Mouse (Mus musculus) neural tube, embryonic 11.5 days (tissue): Measurements from ENCODE around the gene Cers6. TPM values are rescaled to one million over a fixed set of nuclear protein-coding genes. Genes with fewer than 3 reads are reported as not detected.

Source experiments
- ATAC-seq: fragments of 200-750 bp; cut with Nextera tagmentation; 2 replicates; pipeline ENCODE4 v1.8.0; 2017; ENCODE audit warnings: moderate number of reproducible peaks, mild to moderate bottlenecking, moderate TSS enrichment, moderate library complexity; ENCODE audit not compliant: insufficient read depth, low FRiP score, low TSS enrichment
- DNase-seq: peaks from one replicate; pipeline ENCODE4 v3.0.0-alpha.2; 2015; ENCODE audit warnings: low spot score
- H3K27ac ChIP-seq: fragments of 300-500 bp; sonication (generic); 2 replicates; pipeline ENCODE4 v1.5.1; 2014; ENCODE audit warnings: low read depth, mild to moderate bottlenecking, low read length
- H3K27me3 ChIP-seq: fragments of 300-500 bp; sonication (generic); 2 replicates; pipeline ENCODE4 v1.6.1; 2014; ENCODE audit warnings: mild to moderate bottlenecking, low read length, mixed read lengths; ENCODE audit not compliant: control insufficient read depth, insufficient read depth
- H3K36me3 ChIP-seq: fragments of 300-500 bp; sonication (generic); 2 replicates; pipeline ENCODE4 v1.6.1; 2014; ENCODE audit warnings: mild to moderate bottlenecking, low read length, moderate library complexity, mixed read lengths; ENCODE audit not compliant: control insufficient read depth, insufficient read depth
- H3K4me1 ChIP-seq: fragments of 300-500 bp; sonication (generic); 2 replicates; pipeline ENCODE4 v1.6.1; 2014; ENCODE audit warnings: low read length, mixed read lengths; ENCODE audit not compliant: control insufficient read depth, insufficient read depth
- H3K4me2 ChIP-seq: fragments of 300-500 bp; sonication (generic); 2 replicates; pipeline ENCODE4 v1.6.1; 2014; ENCODE audit warnings: low read depth, mild to moderate bottlenecking, moderate library complexity
- H3K4me3 ChIP-seq: fragments of 300-500 bp; sonication (generic); 2 replicates; pipeline ENCODE4 v1.5.1; 2014; ENCODE audit warnings: low read depth, low read length
- H3K9ac ChIP-seq: fragments of 300-500 bp; sonication (generic); 2 replicates; pipeline ENCODE4 v1.6.1; 2014; ENCODE audit warnings: mild to moderate bottlenecking, low read length
- H3K9me3 ChIP-seq: fragments of 300-500 bp; sonication (generic); 2 replicates; pipeline ENCODE4 v1.6.1; 2016; ENCODE audit warnings: low read length; ENCODE audit not compliant: control insufficient read depth
- WGBS: fragments of 180-500 bp; shearing (Covaris S2); extraction: QIAGEN DNeasy Blood & Tissue Kit; methylation state at CpG from one replicate; pipeline ENCODE4 v1.1.7; 2014; 5-methylcytosine and 5-hydroxymethylcytosine counted together
- polyA plus RNA-seq: library from polyadenylated mRNA; unstranded; fragments of >200 nt; fragmentation: Nextera tagmentation; extraction: Ambion mirVana; gene quantifications from 2 replicates; pipeline ENCODE4 v1.2.1, GENCODE M21; 2014

Gene Cers6
- polyA plus RNA-seq, 1 experiment from 2014 or later = 64.9 TPM

DNA sequence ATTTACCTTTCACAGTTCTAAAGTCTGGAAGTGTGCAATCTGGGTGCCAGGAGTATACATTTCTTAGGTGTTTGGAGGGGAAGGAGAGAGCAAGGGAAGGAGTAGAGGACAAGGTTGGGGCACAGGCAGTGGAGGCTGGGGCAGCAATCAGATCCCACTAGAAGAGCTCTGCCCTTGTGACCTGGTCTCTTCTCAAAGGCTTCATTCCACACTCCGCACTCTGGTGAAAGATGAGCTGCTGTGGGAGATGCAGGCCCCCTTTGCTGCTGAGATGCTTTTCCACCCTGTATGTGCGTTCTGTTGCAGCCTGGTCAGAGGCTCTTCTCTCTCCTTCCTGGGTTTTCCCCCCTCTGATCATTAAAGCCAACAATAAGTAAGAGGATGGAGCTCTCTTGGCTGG lies 84.7 kb downstream of the Cers6 start:
- DNase-seq (no peak), ATAC-seq (no peak)
- H3K27ac ChIP-seq = no peak overlapping the region
- no peak overlapping the region for H3K9ac ChIP-seq
- H3K4me1 ChIP-seq = no peaks in the 10 kb centered on the region
- no peak overlapping the region for H3K4me2 ChIP-seq
- H3K36me3 ChIP-seq = no peaks in the 10 kb centered on the region
- no peak overlapping the region for H3K4me3 ChIP-seq
- H3K9me3 ChIP-seq = no peaks in the 10 kb centered on the region
- no peaks in the 10 kb centered on the region for H3K27me3 ChIP-seq
- 72% methylated on average over 2 of the region's 2 CpGs for WGBS

- DNase-seq = no peak
- no peaks in the 10 kb centered on the region for H3K4me1 ChIP-seq
- H3K36me3 ChIP-seq = no peaks in the 10 kb centered on the region
- H3K4me2 ChIP-seq = no peak overlapping the region
- 91% methylated on average over 5 of the region's 5 CpGs for WGBS
- H3K4me3 ChIP-seq = no peak overlapping the region
- no peak for ATAC-seq
- no peak overlapping the region for H3K9ac ChIP-seq
- no peaks in the 10 kb centered on the region for H3K27me3 ChIP-seq
- no peaks in the 10 kb centered on the region for H3K9me3 ChIP-seq
- H3K27ac ChIP-seq = no peak overlapping the region
Observed at GRCm38 (mm10) chr2:68946819-68947218, 85.6 kb downstream of the Cers6 start.

DNA sequence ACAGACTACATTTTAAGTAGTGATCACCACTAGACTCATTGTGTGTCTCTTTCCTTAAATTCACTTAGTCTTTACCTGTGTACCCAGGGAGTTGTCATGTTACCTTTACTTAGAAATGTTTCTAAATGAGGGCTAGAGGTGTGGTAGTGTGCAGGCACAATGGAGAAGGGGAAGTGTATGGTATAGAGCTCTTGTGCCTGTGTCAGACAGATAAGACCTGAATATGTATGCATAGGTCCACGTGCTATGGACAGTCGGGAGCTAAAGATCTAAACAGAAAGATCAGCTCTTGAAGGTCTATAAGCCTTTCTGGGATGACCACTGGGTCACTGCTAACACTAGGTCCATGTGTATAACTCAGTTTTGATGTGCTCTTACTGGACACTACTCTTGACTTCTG lies 87.9 kb downstream of the Cers6 start:
- H3K36me3 ChIP-seq = no peaks in the 10 kb centered on the region

GRCm38 (mm10) chr2:68949728-68950127 lies 88.5 kb downstream of the Cers6 start:
- no peaks in the 10 kb centered on the region for H3K27me3 ChIP-seq
- ATAC-seq (no peak), DNase-seq (no peak)
- H3K4me1 ChIP-seq = no peaks in the 10 kb centered on the region
- H3K4me2 ChIP-seq = no peak overlapping the region
- no peak overlapping the region for H3K27ac ChIP-seq
- H3K4me3 ChIP-seq = no peak overlapping the region
- H3K9me3 ChIP-seq = no peaks in the 10 kb centered on the region
- H3K36me3 ChIP-seq = no peaks in the 10 kb centered on the region
- 92% methylated on average over 5 of the region's 5 CpGs for WGBS
- no peak overlapping the region for H3K9ac ChIP-seq

More for the DNA sequence above, 87.9 kb downstream of the Cers6 start:
- H3K9me3 ChIP-seq = no peaks in the 10 kb centered on the region
- H3K27ac ChIP-seq = no peak overlapping the region
- no peak overlapping the region for H3K4me3 ChIP-seq
- H3K9ac ChIP-seq = no peak overlapping the region
- DNase-seq (no peak), ATAC-seq (no peak)
- no peak overlapping the region for H3K4me2 ChIP-seq
- H3K4me1 ChIP-seq = no peaks in the 10 kb centered on the region
- WGBS = 93% methylated on average over 2 of the region's 2 CpGs
- no peaks in the 10 kb centered on the region for H3K27me3 ChIP-seq

GRCm38 (mm10) chr2:68951706-68952105 lies 90.5 kb downstream of the Cers6 start:
- Histone ChIP-seq H3K4me2 (no peak overlapping the region), H3K27me3 (no peaks in the 10 kb centered on the region), H3K27ac (no peak overlapping the region), H3K36me3 (no peaks in the 10 kb centered on the region), H3K4me1 (no peaks in the 10 kb centered on the region), H3K9ac (no peak overlapping the region), H3K9me3 (no peaks in the 10 kb centered on the region), H3K4me3 (no peak overlapping the region)
- DNase-seq (no peak), ATAC-seq (no peak)
- WGBS = 97% methylated on average over 3 of the region's 3 CpGs

- Histone ChIP-seq H3K27me3 (no peaks in the 10 kb centered on the region), H3K4me1 (no peaks in the 10 kb centered on the region), H3K9ac (no peak overlapping the region), H3K27ac (no peak overlapping the region), H3K36me3 (no peaks in the 10 kb centered on the region), H3K4me3 (no peak overlapping the region), H3K4me2 (no peak overlapping the region), H3K9me3 (no peaks in the 10 kb centered on the region)
- no peak for ATAC-seq
- DNase-seq = no peak
- 89% methylated on average over 2 of the region's 2 CpGs for WGBS
Observed at GRCm38 (mm10) chr2:68953688-68954087, 92.4 kb downstream of the Cers6 start.

GRCm38 (mm10) chr2:68955496-68955895 lies 94.3 kb downstream of the Cers6 start:
- no peak overlapping the region for H3K9ac ChIP-seq
- no peaks in the 10 kb centered on the region for H3K27me3 ChIP-seq
- H3K36me3 ChIP-seq = no peaks in the 10 kb centered on the region
- no peak for ATAC-seq
- no peak overlapping the region for H3K4me3 ChIP-seq
- H3K9me3 ChIP-seq = no peaks in the 10 kb centered on the region
- H3K4me1 ChIP-seq = no peaks in the 10 kb centered on the region
- no peak for DNase-seq
- H3K4me2 ChIP-seq = no peak overlapping the region
- H3K27ac ChIP-seq = no peak overlapping the region
- WGBS = 93% methylated on average over 2 of the region's 2 CpGs

GRCm38 (mm10) chr2:68956146-68956545 lies 94.9 kb downstream of the Cers6 start:
- Histone ChIP-seq H3K4me1 (no peaks in the 10 kb centered on the region), H3K9ac (no peak overlapping the region), H3K27me3 (no peaks in the 10 kb centered on the region), H3K27ac (no peak overlapping the region), H3K4me2 (no peak overlapping the region), H3K4me3 (no peak overlapping the region), H3K9me3 (no peaks in the 10 kb centered on the region), H3K36me3 (no peaks in the 10 kb centered on the region)
- DNase-seq = no peak
- ATAC-seq = no peak
- WGBS = 98% methylated on average over 3 of the region's 3 CpGs

- ATAC-seq = no peak
- Histone ChIP-seq H3K9me3 (no peaks in the 10 kb centered on the region), H3K27me3 (no peaks in the 10 kb centered on the region), H3K4me3 (no peak overlapping the region), H3K4me1 (no peaks in the 10 kb centered on the region), H3K36me3 (no peaks in the 10 kb centered on the region), H3K27ac (no peak overlapping the region), H3K9ac (no peak overlapping the region), H3K4me2 (no peak overlapping the region)
- DNase-seq = no peak
- 78% methylated on average over 7 of the region's 7 CpGs for WGBS
Observed at GRCm38 (mm10) chr2:68957831-68958230, 96.6 kb downstream of the Cers6 start.
